Mouse (Mus musculus) layer of hippocampus, postnatal 25 days (tissue): ENCODE measurements around the gene Gm3182. TPM values are rescaled to one million over a fixed set of nuclear protein-coding genes. Genes with fewer than 3 reads are reported as not detected.
"Not testable (repeated sequence)": the region's sequence is repeated elsewhere in the genome, so short reads cannot be mapped to it uniquely, and the experiment has no call there.

Experiments used
- DNase-seq, 2 experiments: peaks; one replicate each; pipeline ENCODE4 v3.0.0; 2022; ENCODE audit warnings: mixed read lengths in 2 of 2, low spot score in 1 of 2; ENCODE audit errors: extremely low spot score in 1 of 2
- total RNA-seq, 2 experiments: library from RNA; stranded (reverse); gene quantifications; 2 replicates each; pipeline ENCODE4 v1.2.3; 2021

Gm3182 gene
- total RNA-seq: not detected

GRCm38 (mm10) chr14:4481445-4481844 is at the start of gene Gm3182:
Gene Gm3182, plus strand, starts transcription at chr14:4481745.
- not testable (repeated sequence) for DNase-seq

- DNase-seq: not testable (repeated sequence)
Measured at GRCm38 (mm10) chr14:4499425-4499824, 17.9 kb downstream of the Gm3182 start.

Other genes starting within 250 kb of the Gm3182 start
- gene Gm3138, start 232.1 kb upstream of the Gm3182 start, total RNA-seq: not detected
- not detected for gene Gm3149, start 164.5 kb upstream of the Gm3182 start, total RNA-seq
- under 1 TPM; 0.79 to 0.96 TPM for gene 2610042L04Rik, start 147.0 kb upstream of the Gm3182 start, total RNA-seq
- gene Gm3159, start 84.2 kb upstream of the Gm3182 start, total RNA-seq: not detected
- gene Gm3164, start 66.3 kb upstream of the Gm3182 start, total RNA-seq: 1 to 10 TPM in 1 of 2 experiments, under 1 TPM in 1; 0.32 to 1.4 TPM
- not detected for gene Gm3173, start 50.8 kb upstream of the Gm3182 start, total RNA-seq
- not detected for gene Gm3047, start 73.7 kb downstream of the Gm3182 start, total RNA-seq
- gene Gm8159, start 150.6 kb downstream of the Gm3182 start, total RNA-seq: under 1 TPM; 0.39 to 0.61 TPM
- gene Gm3239, start 182.4 kb downstream of the Gm3182 start, total RNA-seq: under 1 TPM in 1 of 2 experiments, not detected in 1; 0.42 TPM
- under 1 TPM in 1 of 2 experiments, not detected in 1; 0.17 TPM for gene Gm7876, start 227.5 kb downstream of the Gm3182 start, total RNA-seq
- under 1 TPM in 1 of 2 experiments, not detected in 1; 0.15 TPM for gene Gm3252, start 245.0 kb downstream of the Gm3182 start, total RNA-seq